Mouse (Mus musculus): Measurements from ENCODE around the gene Rdh16f1.

DNA sequence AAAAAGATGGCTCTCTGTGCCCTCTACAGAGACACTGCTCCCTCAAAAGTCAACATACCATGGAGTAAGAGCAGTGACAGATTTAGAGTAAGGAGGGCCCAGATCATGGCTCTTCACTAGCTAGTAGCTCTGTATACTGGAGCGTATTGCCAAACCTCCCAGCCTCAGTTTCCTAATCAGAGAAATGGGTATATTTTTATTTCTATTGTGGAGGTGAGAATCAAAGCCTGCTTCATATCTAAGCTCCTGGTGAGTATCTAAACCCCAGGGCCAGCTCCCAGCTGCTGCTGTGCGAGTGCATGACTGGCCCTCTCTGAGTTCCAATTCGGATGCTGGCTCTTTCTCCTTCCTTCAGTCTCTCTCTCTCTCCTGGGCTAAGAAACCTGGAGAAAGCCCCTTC is 35.4 kb upstream of the Rdh16f1 start, which contains the start of gene Tac2:
- TF ChIP-seq CTCF (IDR thresholded peaks at IDR 0.05; ENCODE audit: low read depth, low read length) (no peak), EP300 (IDR thresholded peaks at IDR 0.05; ENCODE audit: insufficient read depth, low read depth, low read length) (no peak), POLR2A (IDR thresholded peaks at IDR 0.05; ENCODE audit: insufficient read depth, low read length) (no peak)
